Comparison of ENCODE assay signal across 7 mouse cellular contexts in the genomic region with DNA sequence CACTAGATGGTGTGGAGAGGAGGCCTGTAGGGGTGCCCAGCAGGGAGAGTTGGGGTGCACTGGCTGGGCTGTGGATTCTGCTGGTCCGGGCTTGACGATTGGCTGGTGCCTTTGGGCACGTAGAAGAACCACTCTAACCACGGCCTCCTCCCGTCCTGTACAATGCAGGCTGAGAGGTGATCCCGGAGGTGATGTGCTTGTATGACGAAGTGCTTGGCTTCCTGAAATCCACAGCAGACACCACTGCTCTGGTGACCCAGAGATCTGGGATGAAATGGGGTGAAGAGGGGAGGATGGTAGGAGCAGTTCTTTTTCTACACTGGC. TPM values are rescaled to one million over a fixed set of nuclear protein-coding genes. Genes with fewer than 3 reads are reported as not detected.
DNase-seq lines count a peak whose midpoint lies in the region; ATAC-seq lines count a peak whose summit lies in the region.

No protein-coding gene starts in this region.

- H3K27ac ChIP-seq in forebrain, embryonic 10.5 days, result peak overlapping the region; percentile 97
- H3K27ac ChIP-seq in limb, embryonic 13.5 days, result no peak overlapping the region
- peak overlapping the region; percentile 8; the same call in 1 of the 2 replicates for H3K27ac ChIP-seq in stomach, embryonic 16.5 days (ENCODE audit: low read length)

- peak overlapping the region; percentile 30 for H3K4me3 ChIP-seq in megakaryocyte, embryonic 14.5 days (replicated peaks)
- peak overlapping the region; percentile 70 for H3K4me3 ChIP-seq in forebrain, embryonic 10.5 days
- peak overlapping the region; percentile 64 for H3K4me3 ChIP-seq in limb, embryonic 13.5 days
- H3K4me3 ChIP-seq in stomach, embryonic 16.5 days (replicated peaks; ENCODE audit: low read length), result peak overlapping the region; percentile 35

- no peaks in the 10 kb centered on the region for H3K27me3 ChIP-seq in megakaryocyte, embryonic 14.5 days (replicated peaks)
- no peaks in the 10 kb centered on the region for H3K27me3 ChIP-seq in forebrain, embryonic 10.5 days (ENCODE audit: poor library complexity, severe bottlenecking)
- H3K27me3 ChIP-seq in limb, embryonic 13.5 days, result no peaks in the 10 kb centered on the region
- H3K27me3 ChIP-seq in stomach, embryonic 16.5 days (ENCODE audit: control insufficient read depth, insufficient read depth, low read length), result no peaks in the 10 kb centered on the region

- peaks cover 79% of the 10 kb centered on the region for H3K36me3 ChIP-seq in megakaryocyte, embryonic 14.5 days (replicated peaks; ENCODE audit: low read length)
- peaks cover 46% of the 10 kb centered on the region for H3K36me3 ChIP-seq in forebrain, embryonic 10.5 days (replicated peaks)
- H3K36me3 ChIP-seq in limb, embryonic 13.5 days, result peaks cover 34% of the 10 kb centered on the region
- H3K36me3 ChIP-seq in stomach, embryonic 16.5 days (ENCODE audit: control insufficient read depth, insufficient read depth, low read length), result no peaks in the 10 kb centered on the region

- H3K9me3 ChIP-seq in megakaryocyte, embryonic 14.5 days, result no peaks in the 10 kb centered on the region
- no peaks in the 10 kb centered on the region for H3K9me3 ChIP-seq in forebrain, embryonic 10.5 days
- H3K9me3 ChIP-seq in limb, embryonic 13.5 days, result no peaks in the 10 kb centered on the region
- no peaks in the 10 kb centered on the region for H3K9me3 ChIP-seq in stomach, embryonic 16.5 days (replicated peaks; ENCODE audit: control insufficient read depth, low read length)

- ATAC-seq in megakaryocyte, adult 5-6 weeks (ENCODE audit: poor library complexity, severe bottlenecking), result no peak
- ATAC-seq in limb, embryonic 13.5 days (ENCODE audit: low FRiP score, low read depth), result peak; percentile 25; the same call in 1 of the 2 replicates
- no peak for ATAC-seq in stomach, embryonic 16.5 days (ENCODE audit: insufficient read depth, low FRiP score)

- H3K4me2 ChIP-seq in limb, embryonic 13.5 days (replicated peaks), result peak overlapping the region; percentile 93
- H3K4me2 ChIP-seq in stomach, embryonic 16.5 days (ENCODE audit: low read depth, low read length), result peak overlapping the region; percentile 98

- peak overlapping the region; percentile 27 for H3K9ac ChIP-seq in limb, embryonic 13.5 days
- peak overlapping the region; percentile 76; the same call in 1 of the 2 replicates for H3K9ac ChIP-seq in stomach, embryonic 16.5 days (ENCODE audit: low read length)

- 7% methylated on average over 7 of the region's 7 CpGs for WGBS in forebrain, embryonic 10.5 days
- WGBS in limb, embryonic 13.5 days, result 7% methylated on average over 7 of the region's 7 CpGs
- 22% methylated on average over 7 of the region's 7 CpGs for WGBS in stomach, embryonic 16.5 days

- no peak for DNase-seq in forebrain, embryonic 10.5 days (ENCODE audit: extremely low spot score, low spot score)
- no peak for DNase-seq in kidney, adult 18-20 months
- DNase-seq in urinary bladder, postnatal 10 days (ENCODE audit: low spot score), result no peak

- H3K4me1 ChIP-seq in megakaryocyte, embryonic 14.5 days, result peaks cover 100% of the 10 kb centered on the region
- H3K4me1 ChIP-seq in forebrain, embryonic 10.5 days, result peaks cover 72% of the 10 kb centered on the region
- H3K4me1 ChIP-seq in limb, embryonic 13.5 days, result peaks cover 41% of the 10 kb centered on the region
- peaks cover 35% of the 10 kb centered on the region for H3K4me1 ChIP-seq in stomach, embryonic 16.5 days (ENCODE audit: control insufficient read depth, insufficient read depth, low read length)

RNA-seq across cellular contexts. Expression of gene Rai1, which starts 36.4 kb away (rescaled TPM):
- polyA plus RNA-seq in megakaryocyte, embryonic 14.5 days (2012; ENCODE audit: insufficient read depth, low replicate concordance), result 46.9 and 62.9 TPM in 2 replicates
- total RNA-seq in megakaryocyte, adult 5-6 weeks (2015), result 13.9 and 14.2 TPM in 2 replicates
- total RNA-seq in megakaryocyte, adult 5-6 weeks (2017), result 7.8 TPM in 2 replicates
- 24.7 and 25.3 TPM in 2 replicates for polyA plus RNA-seq in forebrain, embryonic 10.5 days (2016; fragmentation: Nextera tagmentation; extraction: Ambion mirVana)
- 27.3 and 29.6 TPM in 2 replicates for polyA plus RNA-seq in limb, embryonic 13.5 days (2015; fragmentation: Nextera tagmentation; extraction: Ambion mirVana)
- 13.9 and 16.1 TPM in 2 replicates for polyA plus RNA-seq in stomach, embryonic 16.5 days (2015; fragmentation: Nextera tagmentation; extraction: Ambion mirVana)
